Mouse (Mus musculus) right cerebral cortex, adult 18-20 months (tissue): ENCODE measurements around the gene Usp10.

Experiments used
- DNase-seq: peaks from one replicate; pipeline ENCODE4 v3.0.0; 2022; ENCODE audit warnings: mixed read lengths

The Usp10 gene

DNA sequence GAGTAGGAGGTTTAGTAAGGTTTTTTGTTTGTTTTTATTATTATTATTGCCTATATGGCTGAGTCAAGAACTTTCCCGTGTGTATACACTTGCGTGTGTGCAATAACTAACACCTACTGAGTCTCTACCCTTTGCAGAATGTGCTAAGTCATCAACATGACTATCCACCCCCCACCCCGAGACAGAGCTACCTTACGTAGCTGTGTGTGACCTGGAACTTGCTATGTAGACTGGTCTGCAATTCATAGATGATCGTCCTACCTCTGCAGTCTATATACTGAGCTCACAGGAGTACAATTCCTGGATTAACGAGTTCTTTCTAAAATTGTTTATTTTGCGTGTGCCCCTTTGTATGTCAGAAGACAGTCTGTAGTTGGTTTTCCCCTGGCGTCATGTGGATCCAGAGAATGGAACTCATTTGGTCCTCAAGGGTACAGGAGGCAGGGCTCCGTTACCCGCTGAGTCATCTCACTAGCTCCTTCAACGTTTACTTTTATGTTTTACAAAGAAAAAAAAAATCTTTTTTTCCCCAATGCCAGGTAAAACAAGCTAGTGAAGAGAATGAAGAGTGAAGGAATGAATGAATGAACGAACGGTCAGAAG lies at the start of gene Usp10:
TSS of gene Usp10 (plus strand) at position 417 of the 603 bp plus-strand sequence.
- DNase-seq = peak; percentile 25

DNA sequence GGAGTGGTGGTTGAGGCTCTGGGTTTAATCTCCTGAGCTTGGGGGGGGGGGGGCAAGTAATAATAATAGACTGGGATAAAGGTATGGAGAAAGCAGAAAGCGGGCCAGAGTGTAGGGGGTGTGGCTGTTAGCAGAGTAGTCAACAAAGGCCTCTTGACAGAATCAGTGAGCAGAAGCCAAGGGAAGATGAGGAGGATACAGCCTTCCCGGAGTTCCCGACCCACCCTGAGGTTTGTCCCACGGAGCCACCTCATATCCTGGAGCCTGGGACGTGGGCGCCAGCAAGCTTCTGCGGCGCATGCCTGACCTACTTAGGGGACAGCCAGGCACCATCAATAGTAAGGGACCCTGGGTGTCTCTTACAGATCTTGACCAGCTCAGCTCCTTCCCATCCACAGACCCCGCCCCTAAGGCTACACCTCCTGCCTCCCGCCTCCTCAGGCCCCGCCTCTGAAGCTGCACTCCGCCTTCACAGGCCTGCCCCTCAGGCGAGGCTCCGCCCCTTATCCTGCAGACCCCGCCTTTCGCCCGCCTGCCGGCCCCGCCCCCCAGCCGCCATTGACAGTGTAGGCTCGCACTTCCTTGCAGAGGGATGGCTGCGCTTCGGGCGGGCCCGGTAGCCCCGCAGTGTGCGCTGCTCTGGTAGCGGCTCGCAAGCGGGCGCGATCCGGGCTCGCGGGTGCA lies 48.3 kb upstream of the Usp10 start, which contains the start of gene Klhl36:
TSS of gene Klhl36 (plus strand) at position 561 of the 684 bp plus-strand sequence.
- peak; percentile 96 for DNase-seq

DNA sequence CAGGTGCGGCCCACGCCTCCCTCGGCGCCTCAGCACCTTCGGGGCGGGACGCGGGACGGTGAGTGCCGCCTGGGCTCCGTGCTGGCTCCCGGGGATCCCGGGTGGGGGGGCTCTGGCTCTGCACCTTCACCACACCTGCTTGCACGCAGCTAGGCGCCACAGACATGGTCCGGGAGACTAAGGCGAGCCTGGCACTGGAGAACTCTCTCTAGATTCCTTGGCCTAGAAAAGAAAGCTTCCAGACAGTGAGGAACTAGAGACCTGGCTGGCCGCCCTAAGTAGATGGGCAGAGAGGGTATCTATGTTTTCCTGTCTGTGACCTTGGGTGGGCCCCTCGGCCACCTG lies 47.8 kb upstream of the Usp10 start:
- no peak for DNase-seq

DNA sequence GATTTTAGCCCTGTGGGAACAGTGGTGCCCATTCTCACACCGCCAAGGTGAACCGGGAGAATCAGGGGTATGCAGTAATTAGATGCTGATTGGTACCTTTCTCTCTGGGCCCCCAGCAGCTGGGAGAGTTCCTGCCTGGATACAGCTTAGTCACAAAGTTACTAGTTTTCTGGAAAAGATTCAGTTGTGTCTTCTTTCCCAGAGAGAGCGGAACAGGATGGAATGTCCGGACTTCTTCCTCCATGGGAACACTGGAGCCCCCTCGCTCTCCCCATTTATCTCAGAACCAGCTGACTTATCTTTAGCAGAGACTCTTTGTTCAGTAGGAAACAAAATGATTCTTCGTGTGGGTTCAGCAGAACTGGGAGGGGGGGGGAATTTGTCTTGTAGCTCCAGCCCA lies 47.4 kb upstream of the Usp10 start:
- DNase-seq = no peak

DNA sequence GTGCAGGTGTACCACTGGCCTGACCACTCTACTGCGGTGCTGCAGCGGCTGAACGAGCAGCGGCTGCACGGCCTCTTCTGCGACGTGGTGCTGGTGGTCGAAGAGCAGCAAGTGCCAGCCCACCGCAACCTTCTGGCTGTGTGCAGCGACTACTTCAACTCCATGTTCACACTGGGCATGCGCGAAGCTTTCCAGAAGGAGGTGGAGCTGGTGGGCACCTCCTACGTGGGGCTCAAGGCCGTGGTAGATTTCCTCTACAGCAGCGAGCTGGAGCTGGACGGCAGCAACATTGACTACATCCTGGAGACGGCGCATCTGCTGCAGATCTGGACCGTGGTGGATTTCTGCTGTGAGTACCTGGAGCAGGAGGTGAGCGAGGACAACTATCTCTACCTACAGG lies 40.5 kb upstream of the Usp10 start:
- no peak for DNase-seq

DNA sequence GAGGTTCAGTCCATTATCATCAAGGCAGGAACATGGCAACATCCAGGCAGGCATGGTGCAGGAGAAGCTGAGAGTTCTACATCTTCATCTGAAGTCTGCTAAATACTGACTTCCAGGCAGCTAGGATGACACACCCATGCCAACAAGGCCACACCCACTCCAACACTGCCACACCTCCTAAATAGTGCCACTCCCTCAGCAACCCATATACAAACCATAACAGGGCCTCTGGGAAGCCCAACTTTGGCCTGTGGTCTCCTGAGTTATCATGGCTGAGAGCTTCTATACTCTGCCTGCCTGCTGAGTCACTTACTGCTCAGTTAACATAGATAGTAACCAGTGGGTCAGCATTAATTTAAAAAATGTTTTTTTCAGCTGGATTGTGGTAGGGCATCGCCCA lies 37.0 kb upstream of the Usp10 start:
- no peak for DNase-seq

DNA sequence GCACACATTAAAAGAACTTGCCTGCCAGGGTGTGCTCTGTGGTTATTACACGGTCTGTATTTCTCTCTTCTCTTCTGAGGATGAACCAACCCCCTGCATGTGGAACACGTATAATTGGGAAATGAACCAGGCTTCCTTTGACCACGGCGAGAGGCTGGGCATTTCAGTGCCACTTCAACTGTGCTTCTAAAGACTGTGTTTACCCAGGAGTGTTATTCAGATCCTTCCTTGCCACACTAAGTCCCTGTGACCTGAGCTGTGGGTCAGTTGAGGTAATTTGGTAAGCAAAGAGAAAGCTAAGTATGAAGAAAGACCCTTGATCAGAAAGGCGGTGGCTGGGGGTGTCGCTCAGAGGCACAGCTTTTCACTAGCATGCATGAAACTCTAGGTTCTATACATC lies 28.9 kb upstream of the Usp10 start:
- no peak for DNase-seq

DNA sequence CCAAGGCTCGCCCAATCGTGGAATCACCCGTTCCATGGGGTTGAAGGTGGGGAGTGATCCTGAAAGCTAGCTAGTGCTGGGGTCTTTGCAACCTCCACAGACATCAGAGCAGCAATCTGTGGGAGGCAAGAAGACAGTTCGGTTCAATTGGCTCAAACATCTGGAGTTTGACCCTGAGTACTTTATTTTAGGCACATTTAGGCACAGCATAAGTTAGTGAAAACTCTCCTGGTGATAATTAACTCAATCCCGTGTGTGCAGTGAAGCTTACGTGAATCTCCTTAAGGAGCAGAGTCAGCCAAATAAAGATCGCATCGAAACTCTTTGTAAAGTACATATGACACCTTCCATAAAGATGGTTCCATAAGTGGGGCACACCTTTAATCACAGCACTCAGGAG lies 28.2 kb upstream of the Usp10 start:
- no peak for DNase-seq

DNA sequence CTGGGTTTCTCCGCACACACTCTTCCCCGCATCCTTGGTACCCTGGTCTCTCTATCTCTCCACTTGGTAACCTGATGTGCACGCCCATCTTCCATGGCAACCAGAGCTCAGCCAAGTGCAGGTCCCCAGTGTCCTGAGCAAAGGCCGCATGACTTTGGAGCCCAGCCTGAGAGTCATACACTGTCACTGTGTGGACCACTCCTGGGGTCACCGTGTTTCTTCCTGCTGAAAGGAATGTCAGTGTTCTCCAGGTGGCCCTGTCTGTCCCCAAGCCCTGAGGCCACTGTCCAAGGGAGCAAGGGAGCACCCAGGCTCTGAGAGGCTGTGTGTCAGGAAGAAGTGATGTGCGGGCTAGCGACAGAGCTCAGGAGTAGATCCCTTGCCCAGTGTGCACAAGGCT lies 26.9 kb upstream of the Usp10 start:
- no peak for DNase-seq

DNA sequence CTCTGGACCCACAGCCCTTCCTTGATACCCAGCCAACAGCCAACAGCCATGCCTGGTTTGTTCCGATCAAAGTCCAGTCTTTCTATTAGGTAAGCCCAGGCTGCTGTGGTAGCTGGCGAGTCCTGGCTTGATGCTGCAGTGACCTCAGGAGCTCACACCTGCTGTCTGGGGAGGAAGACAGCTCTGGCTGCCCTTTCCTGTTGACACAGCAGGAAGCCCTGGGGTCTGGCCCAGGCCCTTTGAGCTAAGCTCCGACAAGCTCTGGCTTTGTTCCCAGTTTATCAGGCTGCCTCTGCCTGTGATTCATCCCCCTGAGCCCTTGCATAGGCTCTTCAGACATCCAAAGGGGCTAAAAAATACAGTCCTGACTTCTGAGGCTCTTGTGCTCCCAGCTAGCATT lies 24.5 kb upstream of the Usp10 start:
- DNase-seq = no peak

DNA sequence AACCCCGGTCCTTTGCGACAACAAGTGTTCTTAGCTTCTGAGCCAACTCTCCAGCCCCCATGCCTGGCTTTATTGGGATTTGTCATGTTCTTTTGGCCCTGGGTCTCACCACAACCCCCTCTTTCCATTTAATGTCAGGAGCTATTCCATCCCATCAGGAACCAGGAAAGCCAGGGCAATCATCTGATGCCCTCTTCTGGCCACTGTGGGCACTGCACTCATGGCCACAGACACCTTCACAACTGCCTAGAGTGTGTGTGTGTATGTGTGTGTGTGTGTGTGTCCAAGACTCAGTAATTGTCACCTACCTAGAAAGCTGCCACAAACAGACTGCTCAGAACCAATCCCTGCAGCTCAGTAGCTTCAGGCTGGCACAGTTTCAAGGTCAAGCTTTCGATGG lies 23.0 kb upstream of the Usp10 start:
- DNase-seq = no peak

DNA sequence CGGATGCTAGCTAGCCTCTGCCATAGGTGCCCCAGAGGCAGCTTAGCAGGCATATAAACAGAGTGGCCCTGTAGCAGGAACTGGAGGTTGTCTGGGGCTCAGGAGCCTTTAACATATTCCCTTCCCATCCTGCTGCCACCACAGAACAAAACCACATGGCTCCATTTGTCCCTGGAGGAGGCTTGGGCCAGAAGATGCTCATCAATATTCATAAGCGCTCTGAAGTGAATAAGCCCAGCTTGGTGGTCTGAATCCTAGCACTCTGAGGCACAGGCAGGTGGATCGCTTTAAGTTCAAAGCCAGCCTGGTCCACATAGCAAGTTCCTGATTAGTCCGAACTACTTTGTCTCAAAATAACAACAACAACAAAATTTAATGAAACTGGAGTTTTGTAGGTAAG lies 22.1 kb upstream of the Usp10 start:
- no peak for DNase-seq

DNA sequence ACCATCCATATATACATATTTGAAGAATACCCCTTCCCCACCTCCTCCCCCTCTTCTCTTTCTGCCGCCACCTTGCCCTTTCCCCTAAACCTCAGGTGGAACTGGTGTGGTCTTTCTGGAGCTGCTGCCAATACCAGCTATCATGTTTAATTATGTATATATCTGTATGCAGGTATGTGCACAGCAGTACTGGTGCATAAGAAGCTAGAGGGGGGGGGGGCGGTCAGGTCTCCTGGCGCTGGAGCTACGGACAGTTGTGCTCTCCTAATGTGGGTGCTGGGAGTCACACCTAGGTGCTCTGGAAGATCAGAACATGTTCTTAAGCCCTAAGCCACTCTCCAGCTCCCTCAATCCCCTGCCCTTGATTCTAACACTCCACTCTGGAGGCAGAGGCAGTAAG lies 13.1 kb upstream of the Usp10 start:
- DNase-seq = no peak

DNA sequence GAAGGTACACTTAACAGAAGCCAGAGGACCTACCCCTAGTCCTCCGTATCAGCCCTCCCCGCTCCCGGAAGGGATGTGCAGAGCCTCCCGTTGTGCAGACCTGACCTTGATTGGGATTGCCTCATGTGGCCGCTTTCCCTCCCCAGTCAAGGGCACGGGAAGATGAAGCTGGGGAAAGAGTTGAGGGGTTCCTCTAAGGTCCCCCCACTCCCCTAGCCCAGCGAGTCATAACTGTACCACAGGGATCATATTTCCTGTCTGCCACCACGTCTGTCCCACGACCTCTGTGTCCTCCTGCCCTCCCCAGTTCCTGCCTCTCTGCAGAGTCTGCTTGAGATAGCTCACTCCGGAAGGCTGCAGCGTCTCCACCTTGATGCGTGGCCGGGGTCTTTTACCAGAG lies 12.2 kb upstream of the Usp10 start:
- no peak for DNase-seq

DNA sequence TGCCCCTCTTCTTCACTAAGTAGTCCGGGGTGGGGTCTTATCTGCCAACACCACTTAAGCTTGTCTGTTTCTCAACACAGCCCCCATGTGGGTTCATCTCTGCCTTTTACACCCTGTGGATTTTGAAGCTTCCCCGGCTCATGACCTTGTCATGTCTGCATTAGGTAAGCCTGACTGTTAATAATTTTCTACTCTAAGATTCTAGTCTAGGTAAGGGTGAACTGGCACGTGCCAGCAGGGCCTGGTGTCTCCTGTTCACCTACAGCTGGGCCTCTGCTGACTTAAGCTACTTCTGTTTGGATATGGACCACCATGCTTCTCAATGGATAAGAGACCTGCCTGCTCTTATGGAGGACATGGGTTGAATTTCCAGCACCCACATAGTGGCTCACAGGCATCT lies 8.8 kb upstream of the Usp10 start:
- no peak for DNase-seq

DNA sequence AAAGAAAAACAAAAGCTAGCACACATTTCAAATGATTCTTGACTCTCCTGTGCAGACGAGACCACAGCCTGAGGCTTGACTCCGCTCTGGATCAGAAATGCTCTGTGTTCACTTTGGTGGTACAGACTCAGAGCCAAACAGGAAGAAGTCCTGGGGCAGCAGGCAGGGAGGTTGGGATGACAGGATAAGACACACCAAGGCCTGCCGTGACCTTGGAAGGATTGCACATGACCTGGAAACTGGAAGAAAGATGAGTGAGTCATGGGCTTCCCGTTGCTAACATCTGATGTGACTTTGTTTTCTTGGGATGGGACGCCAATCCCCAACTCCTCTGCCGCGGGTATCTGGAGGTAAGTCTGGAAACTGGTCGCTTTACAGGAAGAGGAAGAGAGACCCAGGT lies 8.2 kb upstream of the Usp10 start:
- no peak for DNase-seq

DNA sequence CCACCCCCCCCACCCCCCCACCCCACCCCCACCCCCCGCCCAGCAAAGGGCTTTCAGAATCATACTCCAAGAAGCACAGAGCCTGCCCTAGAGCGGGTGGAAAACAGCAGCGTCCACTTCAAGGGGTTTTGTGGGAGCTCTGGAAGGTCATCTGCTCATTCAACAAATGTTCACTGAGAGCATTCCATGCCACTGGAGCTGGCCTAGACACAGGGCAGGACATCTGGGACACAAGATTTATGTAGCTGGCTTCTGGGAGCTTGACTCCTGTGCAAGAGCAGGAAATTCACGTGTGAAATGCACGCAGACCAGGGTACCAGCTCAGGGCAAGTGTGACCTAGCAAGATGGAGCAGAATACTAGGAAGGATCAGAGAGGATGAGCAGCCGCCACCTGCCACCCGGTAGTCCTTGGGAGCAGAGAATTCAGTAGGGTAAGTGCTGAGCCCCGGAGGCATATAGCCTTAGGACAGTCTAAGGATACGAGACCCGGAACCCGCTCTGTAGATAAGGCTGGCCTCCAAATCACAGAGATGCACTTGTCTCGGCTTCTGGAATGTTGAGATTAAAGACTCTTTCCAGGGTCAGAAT lies 5.7 kb upstream of the Usp10 start:
- no peak for DNase-seq

DNA sequence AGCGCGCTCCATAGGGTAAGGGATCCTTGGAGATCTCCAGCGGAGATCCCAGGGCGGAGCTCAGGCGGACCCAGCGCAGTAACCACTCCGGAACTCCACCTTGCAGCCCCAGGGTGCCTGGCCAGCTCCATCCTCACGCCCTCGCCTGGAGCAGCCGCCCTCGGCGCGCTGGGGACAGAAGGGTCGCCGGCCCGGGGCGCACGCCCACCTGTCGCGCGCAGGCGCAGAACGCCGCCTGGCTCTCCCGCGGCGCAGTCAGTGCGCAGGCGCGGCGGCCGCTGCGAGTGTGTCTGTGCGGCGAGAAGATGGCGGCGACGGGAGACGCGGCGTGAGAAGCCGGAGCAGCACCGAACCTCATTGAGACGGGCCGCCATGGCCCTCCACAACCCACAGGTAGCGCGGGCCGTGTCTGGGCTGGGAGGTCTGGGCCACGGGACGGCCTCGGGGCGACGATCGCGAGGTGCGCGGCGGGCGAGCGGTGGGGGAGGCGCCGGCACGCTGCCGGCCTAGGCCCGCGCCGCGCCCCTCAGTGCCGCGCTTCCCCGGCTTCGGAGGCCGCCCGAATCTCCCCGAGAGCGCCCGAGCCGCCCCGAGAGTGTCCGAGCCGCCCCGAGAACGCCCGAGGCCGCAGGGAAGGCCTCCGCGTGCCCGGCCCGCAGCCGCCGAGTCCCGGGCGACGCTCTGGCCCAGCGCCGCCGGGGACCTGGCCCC lies 542 bp downstream of the Usp10 start, which contains the start of gene Gm20388:
TSS of gene Gm20388 (plus strand) at position 295 of the 711 bp plus-strand sequence.
- peak; percentile 91 for DNase-seq

DNA sequence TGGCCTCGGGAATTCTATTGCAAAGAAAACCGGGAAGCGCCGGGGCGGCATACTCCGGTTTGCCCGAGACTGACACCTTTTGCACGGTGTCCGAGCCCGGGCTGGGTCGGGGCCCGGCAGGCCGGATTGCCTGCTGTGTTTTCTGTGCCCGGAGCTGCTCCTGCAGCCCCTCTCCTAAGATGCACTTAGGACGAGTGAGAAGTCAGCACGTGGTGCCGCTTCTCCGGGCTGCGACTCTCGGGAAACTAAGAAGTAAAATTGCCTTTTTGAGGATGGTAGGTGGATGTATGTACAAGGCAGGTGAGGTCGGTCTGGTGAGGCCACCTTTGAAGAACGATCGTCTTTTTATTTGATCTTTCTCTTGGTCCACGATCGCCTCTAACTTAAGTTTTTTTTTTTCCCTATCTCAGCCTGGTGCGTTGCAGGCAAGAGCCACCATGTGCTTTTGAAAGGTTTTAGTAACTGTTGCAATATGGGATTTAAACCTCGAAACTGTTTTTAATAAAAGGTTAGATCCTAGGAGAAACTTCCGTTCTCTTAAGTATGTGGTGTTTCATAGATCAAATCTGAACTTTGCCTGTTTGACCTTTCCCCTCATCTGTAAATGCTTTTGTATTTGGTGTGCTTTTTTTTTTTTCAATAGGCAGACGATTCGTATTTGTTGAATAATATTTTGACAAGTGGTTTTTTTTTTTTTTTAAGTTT lies 1.2 kb downstream of the Usp10 start:
- DNase-seq = no peak

DNA sequence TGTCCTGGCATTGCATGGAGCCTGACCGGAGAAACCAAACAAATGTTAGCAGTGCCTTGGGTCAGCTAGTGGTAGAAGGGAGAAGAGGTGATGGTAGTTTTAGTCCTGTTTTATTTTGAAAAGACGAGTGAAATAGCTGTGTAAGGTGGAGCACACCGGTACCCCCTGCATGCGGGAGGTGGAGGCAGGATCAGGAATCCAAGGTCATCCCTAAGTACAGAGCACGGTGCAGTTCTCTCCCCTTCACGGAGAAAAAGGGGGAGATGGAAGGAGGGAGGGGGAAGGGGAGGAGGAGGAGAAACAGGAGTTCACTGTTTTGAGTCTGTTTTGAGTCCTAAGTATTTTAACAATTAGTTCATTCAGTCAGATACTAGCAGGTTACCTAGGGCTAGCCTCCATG lies 2.5 kb downstream of the Usp10 start:
- no peak for DNase-seq

DNA sequence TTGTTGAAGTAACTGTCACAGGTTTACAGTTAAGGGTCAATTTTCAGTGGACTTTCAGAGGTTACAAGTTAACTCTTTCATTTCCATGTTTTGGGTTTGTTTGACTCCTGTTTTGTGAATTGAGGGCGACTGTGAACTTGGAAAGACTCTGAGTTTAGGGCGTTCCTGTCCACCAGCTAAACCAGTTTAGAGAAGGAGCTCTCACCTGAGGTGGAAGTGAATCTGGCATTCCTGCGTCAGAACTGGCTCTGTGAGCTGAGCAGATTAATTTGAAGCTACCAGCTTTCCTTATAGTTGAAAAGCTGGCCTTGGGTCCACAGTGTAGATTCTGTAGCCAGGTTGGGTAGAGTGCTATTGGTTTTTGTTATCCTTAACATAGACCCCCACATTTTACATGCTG lies 3.0 kb downstream of the Usp10 start:
- no peak for DNase-seq

DNA sequence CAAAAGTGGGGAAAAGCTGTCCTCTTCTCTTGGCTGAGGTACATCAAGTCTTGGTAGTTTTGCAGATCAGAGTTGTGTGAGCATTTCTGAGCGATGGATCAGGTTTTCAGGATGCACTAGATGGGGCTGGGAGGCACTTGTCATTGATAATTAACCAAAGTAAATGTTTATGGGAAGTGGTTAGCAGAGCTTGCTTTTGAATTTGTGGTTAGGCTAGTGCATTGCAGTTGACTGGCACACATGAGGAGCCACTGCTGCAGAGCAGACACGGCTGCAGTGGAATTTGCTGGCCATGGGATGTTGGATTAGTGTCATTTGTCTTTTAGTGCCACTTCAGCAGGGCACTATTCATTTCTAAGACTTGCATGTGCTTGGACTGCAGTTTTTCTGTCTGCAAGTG lies 4.0 kb downstream of the Usp10 start:
- DNase-seq = no peak

DNA sequence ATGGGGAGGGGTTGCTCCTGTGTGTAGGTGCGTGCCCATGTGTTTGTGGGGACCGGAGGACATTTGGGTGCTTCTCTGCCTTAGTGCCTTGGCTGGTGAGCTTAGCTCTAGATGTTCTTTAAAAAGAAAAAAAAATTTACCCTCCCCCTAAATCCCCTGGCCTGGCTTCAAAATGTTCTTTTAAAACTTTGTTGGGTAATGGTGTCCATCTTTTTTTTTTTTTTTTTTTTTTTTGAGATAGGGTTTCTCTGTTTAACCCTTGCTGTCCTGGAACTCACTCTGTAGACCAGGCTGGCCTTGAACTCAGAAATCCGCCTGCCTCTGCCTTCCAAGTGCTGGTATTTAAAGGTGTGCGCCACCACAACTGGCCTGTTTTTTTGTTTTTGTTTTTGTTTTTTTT lies 5.1 kb downstream of the Usp10 start:
- no peak for DNase-seq
